Mouse (Mus musculus) CD8-positive naive resting alpha-beta T cell, adult 2 months (primary cell): Measurements from ENCODE around the gene Zfp119b.

Experiments used
- DNase-seq, 2 experiments: peaks; one replicate each; pipeline ENCODE4 v3.0.0; 2022; ENCODE audit warnings: low read depth in 2 of 2, low spot score in 2 of 2

Gene Zfp119b

DNA sequence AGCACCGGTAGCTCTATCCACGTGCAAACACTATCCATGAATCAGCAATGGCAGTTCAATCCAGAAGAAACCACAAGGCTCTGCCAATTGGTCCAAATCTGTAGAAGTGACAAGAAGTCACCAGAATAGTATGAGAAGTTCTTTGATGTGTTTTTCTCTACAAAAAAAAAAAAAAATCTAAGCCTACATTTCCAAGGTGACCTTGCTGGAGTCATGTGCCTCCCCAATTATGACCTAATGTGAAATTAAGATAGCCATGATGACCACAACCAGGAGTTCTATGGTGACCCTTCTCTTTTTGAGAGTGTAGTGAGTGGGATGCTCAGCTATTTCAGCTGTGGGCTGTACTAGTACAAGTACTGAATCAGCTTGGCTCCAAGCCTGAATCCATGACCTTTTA is at the start of gene Zfp119b:
Zfp119b (minus strand) TSS at position 101 of the 400 bp plus-strand sequence.
- DNase-seq = no peak

DNA sequence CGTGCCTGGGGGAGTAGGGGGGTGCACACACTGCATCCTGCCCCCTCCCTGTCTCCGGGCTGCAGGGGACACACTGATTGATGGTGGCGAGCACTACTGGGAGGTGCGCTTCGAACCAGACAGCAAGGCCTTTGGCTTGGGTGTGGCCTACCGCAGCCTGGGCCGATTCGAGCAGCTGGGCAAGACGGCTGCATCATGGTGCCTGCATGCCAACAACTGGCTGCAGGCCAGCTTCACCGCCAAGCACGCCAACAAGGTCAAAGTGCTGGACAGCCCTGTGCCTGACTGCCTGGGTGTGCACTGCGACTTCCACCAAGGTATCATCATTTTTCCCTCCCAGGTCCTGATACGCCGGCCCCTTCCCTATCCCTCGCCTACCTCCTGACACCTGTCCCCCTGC is 46.7 kb upstream of the Zfp119b start:
- DNase-seq = no peak

DNA sequence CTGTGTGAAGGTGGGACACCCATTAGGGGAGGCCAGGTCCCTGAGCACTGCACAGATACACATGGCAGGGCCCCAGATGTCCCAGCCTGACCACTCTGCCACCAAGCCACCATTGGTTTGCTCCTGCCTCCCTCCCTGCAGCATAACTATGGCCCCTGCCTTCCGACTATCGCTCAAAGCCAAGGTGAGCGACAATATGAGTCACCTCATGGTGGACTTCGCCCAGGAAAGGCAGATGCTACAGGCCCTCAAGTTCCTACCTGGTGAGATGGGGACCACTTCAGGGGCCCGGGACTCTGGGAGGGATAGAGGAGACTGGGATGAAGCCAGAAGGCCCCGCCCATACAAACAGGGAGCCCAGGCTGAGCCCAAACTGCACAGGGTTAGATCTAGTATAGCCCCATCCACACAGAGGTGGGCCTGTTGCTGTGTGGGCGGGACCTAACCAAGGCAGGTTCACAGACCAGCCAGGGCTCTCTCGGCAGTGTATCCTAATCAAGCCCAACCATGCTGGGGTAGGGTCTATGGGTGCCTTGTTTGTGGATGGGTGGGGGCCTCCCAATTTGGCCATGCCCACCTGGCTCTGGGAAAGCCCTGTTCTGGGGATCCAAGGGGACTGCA is 41.1 kb upstream of the Zfp119b start:
- DNase-seq = no peak

DNA sequence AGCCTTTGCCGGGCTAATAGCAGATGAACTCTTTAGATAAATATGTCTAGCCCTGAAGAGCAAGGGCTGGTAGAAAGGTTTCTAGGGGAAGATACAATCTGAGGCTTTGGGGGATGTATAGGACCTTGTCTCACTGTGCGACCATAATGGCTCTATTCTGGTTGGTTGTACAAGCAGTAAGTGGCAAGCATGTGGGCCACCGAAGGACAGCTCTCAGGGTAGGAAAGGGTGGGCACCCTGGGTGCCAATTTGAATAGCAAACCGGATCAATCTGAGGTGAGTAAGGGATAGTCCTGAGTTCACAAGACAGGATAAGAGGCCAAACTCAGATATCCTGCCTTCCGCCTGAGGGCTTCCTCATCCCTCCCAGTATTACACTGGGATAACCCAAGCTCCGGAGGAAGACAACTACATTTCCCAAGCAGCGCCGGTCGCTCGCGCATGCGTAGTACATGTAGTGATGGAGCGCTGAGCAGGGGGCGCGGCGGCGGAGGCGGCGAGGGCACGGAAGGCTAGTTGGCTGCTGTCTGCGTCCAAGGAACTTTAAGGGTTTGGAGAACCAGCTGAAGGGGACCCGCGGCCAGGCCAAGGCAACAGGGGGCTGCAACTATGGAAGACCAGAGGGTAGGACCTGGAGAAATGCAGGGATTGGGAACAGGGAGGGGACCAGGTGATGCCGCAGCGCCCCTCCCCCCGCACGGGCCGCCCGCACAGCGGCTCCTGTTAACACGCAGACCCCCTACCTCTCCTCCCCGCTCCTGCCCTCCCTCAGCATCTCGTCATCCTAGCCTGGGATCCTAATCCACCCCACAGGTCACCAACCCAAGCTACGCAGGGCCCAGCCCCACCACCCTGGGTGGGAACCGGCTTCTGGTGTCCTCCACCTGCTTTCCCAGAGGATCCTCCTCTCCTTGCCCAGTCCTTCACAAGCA is 37.0 kb upstream of the Zfp119b start, which contains the start of gene Fsd1:
Fsd1 (plus strand) TSS at position 480 of the 932 bp plus-strand sequence.
- no peak for DNase-seq

DNA sequence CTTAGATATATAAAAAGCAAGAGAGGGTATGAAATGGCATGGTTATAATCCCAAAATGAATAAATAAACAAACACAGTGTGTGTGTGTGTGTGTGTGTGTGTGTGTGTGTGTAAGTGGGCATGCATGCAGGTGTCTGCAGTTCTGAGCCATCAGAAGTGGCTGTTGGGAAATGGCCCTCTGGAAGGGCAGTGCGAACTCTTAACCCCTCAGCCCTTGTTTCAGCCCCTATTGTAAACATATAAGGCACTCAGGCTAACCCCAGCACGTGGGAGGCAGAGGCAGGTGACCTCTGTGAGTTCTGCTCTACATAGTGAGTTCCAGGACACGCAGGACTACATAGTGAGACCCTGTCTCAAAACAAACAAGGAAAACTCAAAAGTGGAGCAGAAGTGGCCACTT is 28.0 kb upstream of the Zfp119b start:
- no peak for DNase-seq

DNA sequence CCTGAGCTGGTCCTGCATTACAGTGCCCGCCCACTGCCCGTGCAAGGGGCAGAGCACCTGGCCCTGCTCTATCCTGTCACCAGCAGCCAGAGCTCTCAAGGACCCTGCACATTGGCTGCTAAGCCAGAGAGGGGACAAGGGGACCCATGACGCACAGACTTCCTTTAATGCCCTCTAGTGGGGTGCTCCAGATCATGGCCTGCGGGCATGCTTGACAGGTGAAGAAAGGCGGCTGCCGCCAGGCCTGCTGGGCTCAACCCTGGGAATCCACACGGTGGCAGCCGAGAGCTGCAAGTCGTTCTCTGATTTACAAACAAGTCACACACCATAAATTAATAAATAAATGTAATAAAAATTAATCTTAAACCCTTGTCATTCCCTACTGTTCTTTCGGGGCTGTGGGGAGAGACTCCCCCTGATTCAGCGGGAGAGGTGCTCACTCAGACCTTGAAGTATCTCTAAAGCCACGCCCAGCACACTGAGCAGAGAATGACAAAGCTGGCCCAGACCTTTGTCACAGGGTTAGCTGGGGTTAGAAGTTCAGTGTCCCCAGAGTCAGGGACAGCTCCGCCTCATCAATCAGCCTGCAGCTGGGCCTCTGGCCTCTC is 27.1 kb upstream of the Zfp119b start:
- peak; percentile 54 to 62 for DNase-seq

DNA sequence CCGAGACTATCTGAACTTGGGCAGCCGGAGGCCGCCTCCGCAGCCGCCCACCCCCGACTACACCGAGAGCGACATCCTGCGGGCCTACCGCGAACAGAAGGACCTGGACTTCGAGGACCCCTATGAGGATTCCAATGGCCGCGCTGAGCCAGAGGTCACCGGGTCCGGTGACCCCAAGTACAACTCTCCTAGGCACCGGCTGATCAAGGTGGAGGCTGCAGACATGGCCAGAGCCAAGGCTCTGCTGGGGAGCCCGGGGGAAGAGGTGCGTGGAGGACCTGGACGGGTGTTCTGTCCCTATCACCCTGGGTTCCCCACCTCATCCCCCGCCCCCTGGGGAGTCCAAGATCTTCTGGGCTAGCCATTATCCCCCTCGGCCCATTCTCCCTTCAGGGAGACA is 22.2 kb upstream of the Zfp119b start:
- DNase-seq = no peak

DNA sequence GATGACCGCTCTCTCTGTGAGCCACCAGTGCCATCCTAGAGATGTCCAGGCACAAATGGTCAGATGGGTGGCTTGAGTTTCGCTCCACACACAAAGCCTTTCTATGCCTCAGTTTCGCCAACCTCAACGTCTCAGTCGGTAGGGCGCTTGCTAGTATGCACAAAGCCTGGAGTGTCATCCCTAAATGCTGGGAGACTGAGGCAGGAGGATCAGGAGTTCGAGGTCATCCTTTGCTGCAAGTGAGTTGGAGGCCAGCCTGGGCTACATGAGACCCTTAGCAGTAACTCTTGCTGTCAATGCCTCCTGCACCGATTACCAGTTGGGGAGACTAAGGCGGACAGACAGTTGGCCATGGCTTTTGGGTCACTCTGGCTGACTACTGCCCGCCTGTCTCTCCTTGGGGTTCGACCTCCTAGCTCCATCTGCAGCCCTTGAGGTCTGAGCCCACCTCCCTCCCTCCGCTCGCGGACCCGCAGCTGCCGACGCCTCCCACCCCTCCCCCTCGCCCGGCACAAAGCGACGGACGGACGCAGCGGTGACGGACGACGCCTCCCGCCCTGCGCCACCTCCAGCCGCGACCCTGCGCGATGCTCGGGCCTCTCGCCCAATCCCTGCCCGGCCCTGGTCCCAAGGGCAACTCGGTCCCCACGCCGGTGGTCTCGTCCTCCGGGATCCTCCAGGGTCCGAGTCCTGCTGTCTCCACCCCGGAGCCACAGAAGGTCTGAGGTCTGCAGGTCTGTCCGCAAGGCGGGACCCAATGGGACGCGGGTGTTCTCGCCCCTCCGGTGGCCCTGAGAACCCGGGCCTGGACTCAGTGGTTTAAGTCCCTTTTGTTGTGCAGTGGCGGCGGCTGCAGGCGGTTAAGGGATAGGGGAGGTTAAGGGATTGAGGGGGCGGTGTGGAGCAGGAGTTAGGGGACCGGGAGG is 20.9 kb upstream of the Zfp119b start, which contains the start of gene Shd:
Shd (plus strand) TSS at position 502 of the 926 bp plus-strand sequence.
- no peak for DNase-seq

DNA sequence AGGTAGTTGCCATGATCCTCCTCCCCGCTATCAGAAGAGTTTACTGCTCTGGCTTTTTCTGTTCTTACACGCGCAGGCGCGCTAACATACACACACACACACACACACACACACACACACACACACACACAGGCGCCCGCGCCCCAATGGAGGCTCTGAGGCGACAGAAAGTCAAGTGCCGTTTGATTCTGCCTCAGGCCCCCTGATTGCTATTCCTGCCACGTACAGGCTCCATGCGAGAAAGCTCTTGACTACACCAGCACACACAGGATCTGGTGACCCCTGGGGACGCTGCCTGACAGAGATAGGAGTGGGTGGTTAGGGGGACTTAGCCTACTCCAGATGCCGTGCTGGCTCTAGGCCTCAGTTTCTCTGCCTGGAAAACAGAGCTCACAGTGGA is 20.3 kb upstream of the Zfp119b start:
- DNase-seq = no peak

DNA sequence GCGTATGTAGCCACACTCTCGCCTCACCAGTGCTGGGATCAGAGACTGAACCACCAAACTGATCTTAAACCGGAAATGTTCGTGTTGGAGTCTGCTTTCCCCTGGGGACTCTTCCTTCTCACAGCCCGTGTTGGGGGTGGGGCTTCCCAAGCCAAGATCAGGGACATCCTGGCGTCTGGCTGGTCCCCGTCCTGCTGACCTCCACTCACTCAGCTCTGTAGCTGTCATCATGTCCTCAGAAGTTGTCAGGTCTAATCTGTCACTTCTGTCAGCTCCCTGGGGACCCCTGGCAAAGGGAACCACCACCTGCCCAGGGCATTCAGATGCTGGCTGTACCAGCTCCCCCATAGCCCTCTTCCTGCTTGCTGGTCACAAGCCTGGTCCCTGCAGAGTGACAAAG is 18.9 kb upstream of the Zfp119b start:
- no peak for DNase-seq

DNA sequence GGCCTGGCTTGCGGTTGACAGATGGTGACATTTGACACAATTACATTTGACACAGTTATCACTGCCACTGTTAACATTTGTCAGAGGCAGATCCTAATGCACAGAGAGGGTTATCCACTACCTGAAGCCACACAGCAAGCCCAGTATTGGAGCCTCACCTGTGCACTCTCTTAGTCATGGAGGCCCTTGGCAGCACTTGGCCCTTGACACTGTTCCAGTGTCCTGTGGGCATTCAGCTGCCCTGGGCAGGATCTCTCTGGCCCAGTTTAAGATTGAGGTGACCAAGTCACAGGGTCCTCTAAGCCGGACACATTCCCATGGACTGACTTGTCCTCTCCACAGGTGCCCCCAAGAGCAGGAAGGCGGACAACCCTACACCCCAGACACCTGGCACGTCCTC is 17.9 kb upstream of the Zfp119b start:
- no peak for DNase-seq

DNA sequence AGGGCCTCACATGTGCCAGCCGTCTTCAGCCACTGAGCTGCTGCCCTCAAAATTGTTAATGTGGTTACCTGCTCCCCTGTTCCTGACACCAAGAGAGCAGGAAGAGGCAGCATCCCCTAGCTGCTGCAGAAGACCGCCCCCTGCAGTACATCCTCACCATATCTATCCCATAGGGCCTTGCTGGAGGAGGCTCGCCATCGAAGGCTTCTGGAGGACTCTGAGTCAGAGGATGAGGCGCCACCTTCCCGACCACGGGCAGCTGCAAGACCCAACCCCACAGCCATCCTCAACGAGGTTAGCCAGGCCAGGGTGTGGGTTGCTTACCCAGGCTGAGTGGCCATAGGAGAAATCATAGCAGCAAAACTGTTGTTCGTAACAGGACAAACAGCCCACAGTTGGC is 15.7 kb upstream of the Zfp119b start:
- no peak for DNase-seq

DNA sequence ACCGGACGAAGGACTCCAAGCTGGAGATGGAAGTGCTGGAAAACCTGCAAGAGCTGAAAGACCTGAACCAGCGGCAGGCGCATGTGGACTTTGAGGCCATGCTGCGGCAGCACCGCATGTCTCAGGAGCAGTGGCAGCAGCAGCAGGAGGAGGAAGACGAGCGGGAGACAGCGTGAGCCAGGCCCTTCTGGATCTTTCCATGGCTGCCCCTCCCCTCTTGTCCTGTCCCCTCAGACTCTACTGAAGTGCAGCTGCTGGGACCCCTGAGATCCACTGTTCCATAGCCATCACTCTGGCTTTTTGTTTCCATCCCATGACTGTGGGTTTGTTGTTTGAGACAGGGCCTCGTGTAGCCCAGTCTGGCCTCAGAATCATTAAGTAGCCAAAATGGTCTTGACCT is 15.2 kb upstream of the Zfp119b start:
- DNase-seq = no peak

DNA sequence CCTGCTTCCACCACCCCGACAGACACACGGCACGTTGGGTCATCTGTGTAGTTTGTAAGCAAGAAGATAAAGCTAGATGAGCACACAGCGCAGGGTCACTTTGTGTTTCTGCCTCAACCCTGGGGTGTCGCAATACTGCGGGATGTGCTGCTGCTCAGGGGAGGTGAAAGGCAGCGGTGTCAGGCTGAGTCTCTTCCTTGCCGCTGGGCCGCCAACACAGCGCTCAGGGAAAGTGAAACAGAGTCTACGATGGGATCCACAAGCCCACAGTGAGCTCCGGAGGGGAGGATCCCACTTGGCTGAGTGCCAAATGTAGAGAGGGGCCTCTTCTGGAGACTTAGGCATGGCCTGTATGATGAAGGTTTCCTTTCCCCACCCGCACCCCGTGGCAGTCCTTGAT is 13.9 kb upstream of the Zfp119b start:
- no peak for DNase-seq

DNA sequence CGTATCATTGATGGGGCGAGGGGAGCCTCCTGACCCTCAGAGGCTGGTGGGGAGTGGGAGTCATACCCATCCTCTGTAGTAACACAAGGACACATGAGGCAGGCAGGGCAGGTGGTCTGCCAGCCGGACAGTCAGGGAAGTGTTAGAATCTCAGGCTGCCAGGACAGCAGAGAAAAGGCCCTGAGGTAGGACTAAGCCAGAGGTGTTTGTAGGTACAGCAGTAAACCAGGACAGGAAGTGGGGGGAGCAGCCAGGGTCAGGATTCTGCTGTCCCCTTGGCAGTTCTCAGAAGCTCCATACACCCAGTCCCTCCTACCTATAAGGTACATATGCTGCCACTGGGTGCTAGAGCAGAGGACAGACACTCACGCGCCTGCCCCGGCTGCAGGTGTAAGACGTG is 12.3 kb upstream of the Zfp119b start:
- no peak for DNase-seq

DNA sequence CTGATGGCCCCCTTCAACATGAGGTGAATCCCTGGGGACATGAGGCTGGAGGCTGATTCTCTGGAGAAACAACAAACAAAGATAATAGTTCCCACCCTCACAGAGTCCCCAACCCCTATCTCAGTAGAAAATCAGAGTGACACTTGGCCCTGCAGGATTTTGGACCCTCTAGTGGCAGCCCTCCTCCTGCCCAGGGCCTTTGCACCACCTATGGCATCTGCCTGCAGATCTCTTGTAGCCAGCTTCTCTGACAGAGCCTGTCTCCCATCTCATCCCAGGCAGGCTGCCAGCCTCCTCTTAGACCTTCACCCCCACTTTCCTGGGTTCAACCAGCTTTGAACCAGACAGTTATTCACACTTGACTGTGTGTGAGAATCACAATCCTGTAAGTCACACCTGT is 11.5 kb upstream of the Zfp119b start:
- no peak for DNase-seq

DNA sequence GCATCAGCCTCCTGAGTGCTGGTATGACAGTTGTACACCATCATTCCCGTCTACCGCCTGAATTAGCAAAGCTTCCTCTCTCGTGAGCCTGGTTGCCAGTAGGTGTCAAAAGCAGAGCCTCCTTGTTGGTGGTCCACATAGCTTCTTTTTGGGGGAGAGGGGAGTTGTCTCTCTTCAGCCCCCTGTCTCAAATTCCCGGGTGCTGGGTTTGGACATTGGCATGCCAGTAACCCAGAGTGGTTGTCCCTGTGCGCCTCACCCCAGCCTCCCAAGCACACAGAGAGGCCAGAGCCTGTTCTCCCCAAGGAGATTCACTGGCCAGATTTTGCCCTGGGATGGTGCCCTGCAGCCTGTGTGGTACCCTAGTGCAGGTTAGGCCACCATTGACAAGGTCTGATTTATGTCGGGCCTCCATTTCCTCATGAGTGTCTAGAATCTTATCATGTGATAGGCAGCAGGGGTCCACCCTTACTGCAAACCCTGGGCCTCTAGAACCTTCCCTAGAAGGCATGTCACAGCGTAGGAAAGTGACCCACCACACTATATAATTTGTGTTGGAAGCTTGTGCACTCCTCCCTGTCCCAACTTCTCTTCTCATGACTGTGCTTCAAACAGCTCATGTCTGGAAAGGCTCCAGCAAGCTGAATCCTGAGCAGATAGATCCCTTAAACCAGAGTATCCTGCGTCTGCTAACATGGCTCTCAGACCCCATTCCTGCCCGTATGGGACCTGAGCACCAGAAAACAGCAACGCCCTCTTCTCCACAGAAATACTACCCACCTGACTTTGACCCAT is 10.8 kb upstream of the Zfp119b start:
- DNase-seq = no peak

DNA sequence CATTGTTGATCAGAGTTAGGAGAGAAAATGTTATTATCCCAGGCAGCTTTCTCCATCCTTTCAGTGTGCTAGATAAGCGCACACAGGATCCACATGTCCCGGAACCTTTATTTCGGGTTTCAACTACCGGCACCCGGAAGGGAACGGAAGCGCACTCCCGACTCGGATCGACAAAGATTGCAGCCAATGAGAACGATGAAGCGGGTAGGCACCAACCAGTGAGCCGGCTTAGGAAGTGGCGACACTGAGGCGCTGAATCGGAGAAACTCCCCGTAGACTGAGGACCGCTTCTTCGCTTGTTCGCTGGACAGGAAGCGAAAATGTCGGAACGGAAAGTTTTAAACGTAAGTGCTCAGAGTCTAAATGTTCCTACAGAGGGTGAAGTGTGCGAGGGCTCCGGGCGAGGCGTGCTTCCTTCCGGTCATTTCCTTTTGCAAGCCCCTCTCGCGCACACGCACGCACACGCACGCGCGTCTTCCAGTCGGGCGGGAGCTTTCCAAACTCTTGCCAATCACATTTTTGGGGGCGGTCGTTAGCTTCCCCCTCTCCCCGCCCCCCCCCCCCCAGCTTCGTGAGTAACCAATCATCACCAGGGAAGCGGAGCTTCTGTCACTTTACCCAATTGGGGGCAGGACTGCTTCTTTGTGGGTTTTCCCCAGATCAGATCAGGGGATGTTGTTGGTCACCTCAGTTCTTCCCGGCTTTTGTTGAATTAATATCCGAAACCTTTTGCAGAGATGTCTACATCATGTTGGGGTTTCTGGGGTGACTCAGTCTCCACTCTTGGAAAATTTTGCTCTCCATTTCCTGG is 9.8 kb upstream of the Zfp119b start, which contains the start of gene Yju2:
Yju2 (plus strand) TSS at position 182 of the 811 bp plus-strand sequence.
- peak; percentile 88 to 91 for DNase-seq

DNA sequence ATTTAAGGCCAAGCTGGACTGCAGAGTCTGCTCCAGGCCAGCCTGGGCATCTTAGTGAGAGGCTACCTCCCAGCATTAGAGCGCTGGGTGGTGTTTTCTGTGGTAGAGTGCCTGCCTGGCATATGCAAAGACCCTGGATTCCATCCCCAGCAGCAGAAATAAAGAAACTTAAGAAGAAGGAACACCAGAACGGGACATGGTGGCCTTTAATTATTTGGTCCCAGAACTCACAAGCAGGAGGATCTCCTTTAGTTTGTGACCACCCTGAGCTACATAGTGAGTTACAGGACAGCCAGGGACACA is 9.2 kb upstream of the Zfp119b start:
- no peak for DNase-seq
